Mouse (Mus musculus) layer of hippocampus, adult 8-10 months (tissue): ENCODE results near the gene Gabpa. TPM values are rescaled to one million over a fixed set of nuclear protein-coding genes. Genes with fewer than 3 reads are reported as not detected.

Source experiments
- DNase-seq, 2 experiments: peaks; one replicate each; pipeline ENCODE4 v3.0.0; 2022; ENCODE audit warnings: low spot score in 2 of 2
- total RNA-seq, 4 experiments: library from RNA; stranded (reverse); gene quantifications; 2 replicates each; pipeline ENCODE4 v1.2.4; 2022

Gabpa gene
- total RNA-seq: 10 to 100 TPM; 23.3 to 30.2 (median 29.0) TPM

DNA sequence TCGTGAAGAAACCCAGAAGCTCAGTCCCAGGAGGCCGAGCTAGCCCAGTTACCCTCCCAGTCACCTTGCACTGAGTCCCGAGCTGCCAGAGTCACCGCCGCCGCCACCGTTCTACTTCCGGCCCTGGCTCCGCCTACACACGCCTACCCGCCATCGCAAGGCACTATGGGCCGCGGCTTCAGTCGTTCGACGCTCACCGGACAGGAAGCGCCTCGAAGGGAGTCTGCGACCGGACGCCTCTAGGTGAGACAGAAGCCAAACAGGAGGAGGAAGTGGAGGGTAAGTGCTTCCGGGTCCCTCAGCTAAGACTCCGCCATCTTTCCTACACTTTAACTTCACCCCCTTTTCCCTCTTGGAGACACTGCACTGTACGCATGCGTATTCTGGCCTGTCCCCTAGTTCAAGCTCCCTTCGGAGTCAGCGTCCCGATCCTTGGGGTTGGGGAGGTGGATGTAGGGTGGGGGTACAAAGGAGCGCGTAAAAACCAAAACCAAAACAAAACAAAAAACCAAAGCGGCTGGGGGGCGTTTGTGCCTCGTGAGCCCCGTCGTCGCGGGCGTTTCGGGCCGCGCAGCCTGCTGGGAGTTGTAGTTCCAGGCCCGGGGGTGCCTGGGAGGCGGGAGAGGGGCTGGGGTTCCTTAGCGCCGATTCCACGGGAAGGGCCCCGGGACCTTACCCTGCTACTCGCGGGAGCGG is at the start of gene Gabpa:
Gabpa (plus strand) TSS at position 181 of the 696 bp plus-strand sequence.
- DNase-seq: peak; percentile 91 to 94

DNA sequence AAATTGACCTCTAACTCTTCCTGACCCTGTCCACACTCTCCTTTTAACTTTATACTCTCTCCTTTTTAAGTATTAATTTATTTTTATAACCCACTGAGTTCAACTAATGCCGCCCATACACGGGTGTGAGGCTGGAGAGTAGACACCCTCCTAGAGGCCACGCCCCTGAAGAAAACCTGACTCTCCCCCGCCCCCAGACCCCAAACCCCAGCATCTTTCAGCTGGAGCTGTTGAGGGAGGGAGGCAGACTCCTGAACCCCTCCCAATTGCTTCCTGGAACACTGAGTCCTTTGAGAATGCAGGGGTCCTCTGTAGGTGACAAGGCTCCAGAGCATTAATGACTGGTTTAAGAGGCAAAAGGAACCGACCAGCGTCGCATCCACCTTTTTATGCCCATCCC is 49.8 kb upstream of the Gabpa start:
- no peak for DNase-seq

- DNase-seq: no peak
These were observed 44.0 kb upstream of the Gabpa start for GRCm38 (mm10) chr16:84790595-84791165.

GRCm38 (mm10) chr16:84793401-84793800 is 41.3 kb upstream of the Gabpa start:
- no peak for DNase-seq

DNA sequence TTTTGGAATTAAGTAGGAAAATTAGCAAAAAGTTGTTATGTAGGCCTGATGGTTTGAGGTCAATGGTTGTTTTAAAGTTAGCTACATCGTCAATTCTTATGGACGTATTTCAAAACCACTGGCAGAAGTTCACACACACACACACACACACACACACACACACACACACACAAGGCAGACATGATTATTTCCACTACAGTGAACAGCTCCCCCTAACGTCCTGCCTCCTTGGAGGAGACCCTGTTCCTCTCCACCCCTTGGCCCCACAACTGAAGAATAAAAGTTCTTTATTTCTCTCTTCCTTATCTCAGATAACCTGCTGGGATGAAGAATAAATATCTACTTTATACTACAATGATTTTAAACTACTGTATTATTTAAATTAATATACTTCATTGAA is 39.4 kb upstream of the Gabpa start:
- no peak for DNase-seq

DNA sequence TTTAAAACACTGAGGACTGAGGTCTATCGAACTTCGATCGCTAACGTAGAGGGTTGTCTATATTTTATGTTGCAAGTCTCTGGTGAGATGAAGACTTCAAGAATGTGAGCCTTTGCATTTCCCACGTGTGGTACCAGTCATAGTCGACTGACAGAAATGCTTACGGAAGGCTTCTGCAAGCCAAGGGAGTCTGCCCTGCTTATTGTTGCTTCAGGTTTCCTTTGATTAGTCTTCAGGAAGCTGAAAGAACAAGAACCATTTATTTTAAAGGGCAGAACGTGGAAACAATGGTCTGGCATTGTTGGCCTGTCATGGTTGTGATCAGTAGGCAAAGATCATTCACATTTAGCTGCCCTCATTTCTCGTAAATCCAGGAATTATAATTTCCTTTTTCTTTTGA is 38.0 kb upstream of the Gabpa start:
- no peak for DNase-seq

- DNase-seq: no peak
These were observed 34.7 kb upstream of the Gabpa start for GRCm38 (mm10) chr16:84800038-84800437.

GRCm38 (mm10) chr16:84802217-84802616 is 32.5 kb upstream of the Gabpa start:
- DNase-seq: no peak

- DNase-seq: no peak
These were observed 29.9 kb upstream of the Gabpa start for GRCm38 (mm10) chr16:84804866-84805265.

- DNase-seq: no peak
These were observed 28.6 kb upstream of the Gabpa start for GRCm38 (mm10) chr16:84806175-84806574.

DNA sequence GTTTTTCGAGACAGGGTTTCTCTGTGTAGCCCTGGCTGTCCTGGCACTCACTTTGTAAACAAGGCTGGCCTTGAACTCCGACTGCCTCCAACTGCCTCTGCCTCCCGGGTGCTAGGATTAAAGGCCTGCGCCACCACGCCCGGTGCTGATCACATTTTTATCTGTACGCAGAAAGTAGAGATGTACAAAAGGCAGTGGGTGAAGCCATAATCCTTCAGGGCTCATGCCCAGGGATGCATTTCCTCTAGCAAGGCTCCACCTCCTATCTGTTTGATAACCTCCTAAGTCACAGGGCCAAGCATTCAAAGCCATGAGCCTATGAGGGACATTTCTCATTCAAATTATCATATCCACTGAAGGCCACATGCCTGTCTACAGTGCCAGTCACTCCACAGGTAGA is 26.9 kb upstream of the Gabpa start:
- DNase-seq: no peak

DNA sequence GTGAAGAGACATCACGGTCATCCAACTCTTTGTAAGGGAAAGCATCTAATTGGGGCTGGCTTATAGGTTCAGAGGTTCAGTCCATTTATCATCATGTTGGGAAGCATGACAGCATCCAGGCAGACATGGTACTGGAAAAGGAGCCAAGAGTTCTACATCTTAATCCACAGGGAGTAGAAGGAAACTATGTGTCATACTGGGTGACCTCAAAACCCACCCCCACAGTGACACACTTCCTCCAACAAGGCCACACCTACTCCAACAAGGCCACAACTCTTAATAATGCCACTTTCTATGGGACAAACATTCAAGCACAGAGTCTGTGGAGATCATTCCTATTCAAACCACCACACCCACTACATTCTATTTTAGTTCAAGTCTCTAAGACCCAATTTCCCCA is 24.5 kb upstream of the Gabpa start:
- DNase-seq: no peak

- no peak for DNase-seq
These were observed 20.9 kb upstream of the Gabpa start for GRCm38 (mm10) chr16:84813852-84814251.

GRCm38 (mm10) chr16:84814511-84814910 is 20.2 kb upstream of the Gabpa start:
- DNase-seq: no peak

DNA sequence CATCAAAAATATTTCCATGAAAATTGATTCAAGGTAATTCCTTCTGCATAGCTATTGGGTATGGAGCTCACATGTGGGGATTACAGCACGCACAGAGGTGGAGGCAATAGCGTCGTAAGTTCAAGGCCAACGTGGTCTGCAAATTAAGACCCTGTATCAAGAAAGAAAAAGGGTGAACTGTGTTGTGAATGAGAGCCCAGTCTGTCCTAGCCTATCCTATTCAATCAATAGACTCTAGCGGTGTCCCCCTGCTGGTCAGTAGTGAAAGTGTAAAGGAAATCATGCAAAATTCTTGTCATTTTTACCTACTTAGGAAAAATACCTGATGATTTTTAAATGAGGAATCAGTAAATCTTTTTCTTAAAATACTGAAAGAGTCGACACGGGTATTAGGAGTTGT is 17.3 kb upstream of the Gabpa start:
- DNase-seq: peak in 1 of 2 experiments; percentile 30

GRCm38 (mm10) chr16:84825009-84825408 is 9.7 kb upstream of the Gabpa start:
- DNase-seq: no peak

- no peak for DNase-seq
These were observed 3.0 kb upstream of the Gabpa start for GRCm38 (mm10) chr16:84831696-84832095.

DNA sequence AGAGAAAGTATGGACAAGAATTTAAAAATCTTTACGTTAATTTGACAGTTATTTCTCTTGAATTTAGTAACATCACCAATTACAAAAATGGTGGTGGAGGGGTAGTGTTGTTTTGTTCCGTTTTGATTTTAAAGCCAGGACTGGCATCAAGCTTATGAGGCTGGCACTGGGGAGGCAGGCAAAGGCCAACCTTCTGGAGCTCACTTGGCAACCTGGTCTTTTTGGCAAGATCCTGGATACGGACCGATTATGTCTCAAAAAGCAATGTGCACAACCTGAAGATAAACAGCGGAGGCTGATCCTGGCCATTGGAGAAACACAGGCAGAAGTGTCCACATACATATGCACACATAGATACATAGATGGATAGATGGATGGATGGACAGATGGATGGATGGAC is 2.0 kb upstream of the Gabpa start:
- no peak for DNase-seq

DNA sequence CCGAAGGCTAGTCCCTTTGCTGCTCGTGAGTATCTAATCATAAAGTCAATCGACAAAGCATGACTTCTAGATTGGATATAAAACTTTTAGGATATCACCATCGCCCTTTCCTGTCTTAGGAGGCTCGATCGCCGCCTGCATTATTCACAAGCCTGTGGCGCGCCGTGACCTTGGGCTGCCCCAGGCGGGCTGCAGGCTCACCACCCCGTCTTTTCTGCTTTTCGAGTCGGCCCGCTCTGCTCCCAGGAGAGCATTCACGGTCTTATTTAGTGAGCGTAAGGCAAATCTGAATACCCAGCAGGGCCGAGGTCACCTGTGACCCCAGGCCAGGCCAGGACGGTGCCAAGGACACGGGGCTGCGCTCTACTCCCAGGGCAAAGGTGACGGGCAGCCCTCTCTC is 381 bp upstream of the Gabpa start:
- DNase-seq: no peak

- peak; percentile 75 to 79 for DNase-seq
These were observed 707 bp downstream of the Gabpa start, which contains the start of gene Atp5j for GRCm38 (mm10) chr16:84835441-84835822. Atp5j (minus strand) TSS chr16:84835625.

DNA sequence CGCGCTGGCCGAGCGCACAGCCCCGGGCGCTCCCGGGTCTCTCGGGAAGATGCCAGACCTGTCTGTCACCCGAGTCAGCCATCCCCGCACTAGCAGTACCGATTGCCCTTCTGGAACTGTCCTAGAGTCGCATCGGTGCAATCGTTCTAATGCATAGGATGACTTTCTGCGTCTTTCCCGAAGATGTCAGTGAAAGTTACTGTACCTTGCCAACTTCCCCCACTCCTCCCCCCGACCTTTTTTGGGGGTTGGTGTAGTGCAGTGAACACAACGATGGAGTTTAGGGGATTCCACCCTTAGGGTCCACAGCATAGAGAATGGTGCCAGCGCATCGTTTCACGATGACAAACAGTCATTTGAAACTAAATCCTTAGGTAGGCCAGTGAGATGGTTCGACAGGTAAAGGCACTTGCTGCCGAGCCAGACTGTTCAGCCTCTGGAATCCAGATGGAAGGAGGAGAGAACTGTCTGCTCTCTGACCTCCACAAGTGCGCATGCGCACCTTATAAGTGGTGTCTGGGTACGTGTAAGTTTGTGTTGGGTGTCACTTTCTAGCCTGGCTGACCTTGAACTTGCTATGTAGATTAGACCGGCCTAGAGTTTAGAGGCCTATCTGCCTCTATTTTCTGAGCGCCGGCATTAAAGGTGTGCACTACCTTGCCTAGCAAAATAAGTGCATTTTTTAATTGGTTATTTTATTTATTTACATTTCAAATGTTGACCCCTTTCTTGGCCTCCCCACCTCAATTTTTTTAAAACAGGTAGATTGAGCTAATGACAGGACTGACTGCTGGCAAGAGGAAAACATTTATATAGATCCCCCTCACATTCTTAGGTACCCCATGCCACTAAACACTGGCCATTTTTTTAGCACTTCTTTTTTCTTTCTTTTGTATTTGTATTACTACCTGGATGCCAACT is 1.4 kb downstream of the Gabpa start:
- peak; percentile 21 to 41 for DNase-seq

- no peak for DNase-seq
These were observed 3.9 kb downstream of the Gabpa start for GRCm38 (mm10) chr16:84838576-84838975.
